Mouse (Mus musculus) fat pad, adult 2 months (tissue): ENCODE measurements at regions not wholly inside any gene's neighbourhood (a gene's known extent, or its start where the extent isn't known, plus 50 kb on each side); places are given as distances from the start of the nearest gene placed in this dataset.

Experiments used
- DNase-seq: peaks from one replicate; pipeline ENCODE4 v3.0.0-alpha.2; 2011; ENCODE audit warnings: low read depth, low spot score; ENCODE audit errors: extremely low read depth

- no peak for DNase-seq
These were observed 369.8 kb downstream of the Cog6 start for GRCm38 (mm10) chr3:52647161-52647692.

- DNase-seq: no peak
These were observed 371.9 kb downstream of the Cog6 start for GRCm38 (mm10) chr3:52645156-52645555.

- no peak for DNase-seq
These were observed 372.6 kb downstream of the Cog6 start for GRCm38 (mm10) chr3:52644178-52645128.

- no peak for DNase-seq
These were observed 373.2 kb downstream of the Cog6 start for GRCm38 (mm10) chr3:52643796-52644177.

GRCm38 (mm10) chr3:52643100-52643551, 373.9 kb downstream of the Cog6 start:
- no peak for DNase-seq

- peak; percentile 43 for DNase-seq
These were observed 373.4 kb downstream of the Foxo1 start for GRCm38 (mm10) chr3:52641226-52642181.

GRCm38 (mm10) chr3:52640250-52641147, 372.4 kb downstream of the Foxo1 start:
- no peak for DNase-seq

- DNase-seq: no peak
These were observed 370.7 kb downstream of the Foxo1 start for GRCm38 (mm10) chr3:52638816-52639215.

- DNase-seq: no peak
These were observed 366.2 kb downstream of the Foxo1 start for GRCm38 (mm10) chr3:52634353-52634752.

- DNase-seq: no peak
These were observed 365.5 kb downstream of the Foxo1 start for GRCm38 (mm10) chr3:52633491-52634100.

GRCm38 (mm10) chr3:52632635-52633034, 364.5 kb downstream of the Foxo1 start:
- no peak for DNase-seq

- no peak for DNase-seq
These were observed 362.1 kb downstream of the Foxo1 start for GRCm38 (mm10) chr3:52630209-52630608.

GRCm38 (mm10) chr3:52625125-52625524, 357.0 kb downstream of the Foxo1 start:
- no peak for DNase-seq

GRCm38 (mm10) chr3:52622530-52622929, 354.4 kb downstream of the Foxo1 start:
- DNase-seq: no peak

GRCm38 (mm10) chr3:52621936-52622335, 353.8 kb downstream of the Foxo1 start:
- DNase-seq: no peak

- no peak for DNase-seq
These were observed 350.7 kb downstream of the Foxo1 start for GRCm38 (mm10) chr3:52618925-52619224.

- no peak for DNase-seq
These were observed 350.2 kb downstream of the Foxo1 start for GRCm38 (mm10) chr3:52618212-52618924.

GRCm38 (mm10) chr3:52617413-52618149, 349.4 kb downstream of the Foxo1 start:
- no peak for DNase-seq

GRCm38 (mm10) chr3:52611881-52612280, 343.7 kb downstream of the Foxo1 start:
- DNase-seq: no peak
